Mouse (Mus musculus) gonadal fat pad, adult 2 months (tissue): Measurements from ENCODE around the gene Oprd1. TPM values are rescaled to one million over a fixed set of nuclear protein-coding genes. Genes with fewer than 3 reads are reported as not detected.

Experiments used
- DNase-seq: peaks from one replicate; pipeline ENCODE4 v3.0.0-alpha.2; 2012; ENCODE audit warnings: low read depth
- polyA plus RNA-seq: library from polyadenylated mRNA; depleted of rRNA; stranded (reverse); fragments of >200 nt; gene quantifications from 2 replicates; pipeline ENCODE4 v1.2.3, GENCODE M21; 2012

The Oprd1 gene
- polyA plus RNA-seq, 1 experiment = 0.03 TPM

DNA sequence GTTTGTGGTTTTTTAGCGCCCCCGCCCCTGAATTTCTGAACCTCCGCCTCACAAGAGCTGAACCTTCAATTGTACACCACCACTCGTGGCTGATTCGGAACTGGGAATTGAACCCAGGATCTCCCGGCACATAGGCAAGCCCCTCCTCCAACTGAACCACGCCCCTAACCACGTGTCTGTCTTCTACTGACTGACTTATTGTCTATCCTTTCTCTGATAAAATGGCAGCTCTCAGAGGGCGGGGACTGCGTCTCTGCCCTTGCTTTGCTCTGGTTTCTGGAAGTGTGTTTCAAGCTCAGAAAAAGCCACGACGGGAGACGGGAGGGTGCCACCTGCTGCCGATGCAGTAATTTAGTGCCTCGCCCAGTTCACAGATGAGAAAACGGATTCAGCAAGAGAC, 10.4 kb downstream of the Oprd1 start:
- no peak for DNase-seq

DNA sequence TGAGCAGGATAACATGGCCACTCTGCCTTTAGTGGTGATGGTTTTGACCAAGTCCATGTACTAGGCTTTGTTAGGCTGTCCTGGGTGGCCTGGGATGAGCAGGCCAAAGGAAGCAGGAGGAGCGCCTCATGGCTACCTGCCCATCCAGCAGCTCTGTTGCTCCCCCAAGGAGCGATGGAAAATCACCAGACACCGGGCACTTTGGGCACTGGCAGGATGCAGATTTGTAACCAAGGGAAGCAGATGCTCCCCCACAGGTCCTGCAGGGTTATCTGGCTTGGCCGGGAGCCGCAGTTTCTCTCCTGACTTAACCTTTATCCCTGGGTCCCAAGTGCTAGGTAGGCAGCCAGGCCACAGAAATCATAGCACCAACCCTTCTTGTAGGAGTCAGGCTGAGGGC, 10.9 kb downstream of the Oprd1 start:
- DNase-seq = no peak

DNA sequence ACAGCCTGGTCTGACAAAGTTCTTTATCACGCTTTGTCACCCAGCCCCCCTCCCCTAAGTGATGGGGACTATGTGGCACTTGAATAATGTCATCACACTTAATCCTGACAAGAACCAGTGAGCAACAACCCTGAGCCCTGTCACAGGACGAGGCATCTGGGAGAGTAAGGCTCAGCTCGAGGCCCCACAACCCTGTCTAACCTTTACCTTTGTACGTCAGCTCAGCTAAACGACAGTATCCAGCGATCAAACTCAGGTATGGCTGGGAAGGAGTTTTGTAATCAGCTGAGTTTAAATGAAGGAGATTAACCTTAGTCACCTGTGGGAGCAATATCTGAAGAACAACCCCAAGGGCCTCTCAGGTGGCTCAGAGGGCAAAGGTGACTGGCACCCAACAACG, 12.0 kb downstream of the Oprd1 start:
- DNase-seq = no peak

DNA sequence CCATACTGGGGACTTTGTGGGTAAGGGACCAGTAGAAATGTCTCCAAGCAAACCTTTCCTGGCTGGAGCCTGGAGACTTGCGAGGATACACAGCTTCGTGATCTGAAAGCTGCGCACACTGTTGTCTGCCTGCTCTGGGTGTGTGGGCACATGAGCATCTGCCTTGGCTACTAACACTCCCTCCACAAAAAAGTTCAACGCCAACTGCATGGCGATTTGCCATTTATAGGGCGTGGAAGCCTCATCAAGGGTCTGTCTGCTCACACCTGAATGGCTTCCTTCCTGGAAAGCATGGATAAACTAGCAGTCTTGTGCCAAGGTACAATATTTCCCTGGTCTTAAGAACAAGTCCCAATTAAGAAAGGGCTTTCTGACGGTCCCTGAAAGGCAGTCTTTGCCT, 12.5 kb downstream of the Oprd1 start:
- no peak for DNase-seq

DNA sequence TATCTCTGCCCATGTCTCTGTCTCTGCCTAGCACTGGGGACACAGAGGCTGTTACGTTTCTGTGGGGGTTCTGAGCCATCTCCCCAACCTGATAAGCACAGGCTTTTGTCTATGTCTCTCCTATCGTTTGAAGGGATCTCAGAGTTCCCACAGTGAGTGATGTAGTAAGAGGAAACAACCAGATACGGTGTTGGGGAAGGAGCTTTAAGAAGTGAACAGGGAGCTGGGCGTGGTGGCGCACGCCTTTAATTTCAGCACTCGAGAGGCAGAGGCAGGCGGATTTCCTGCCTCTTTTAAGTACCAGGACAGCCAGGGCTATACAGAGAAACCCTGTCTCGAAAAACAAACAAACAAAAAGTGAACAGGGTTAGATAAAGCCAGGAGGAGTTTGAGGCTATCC, 13.2 kb downstream of the Oprd1 start:
- no peak for DNase-seq

DNA sequence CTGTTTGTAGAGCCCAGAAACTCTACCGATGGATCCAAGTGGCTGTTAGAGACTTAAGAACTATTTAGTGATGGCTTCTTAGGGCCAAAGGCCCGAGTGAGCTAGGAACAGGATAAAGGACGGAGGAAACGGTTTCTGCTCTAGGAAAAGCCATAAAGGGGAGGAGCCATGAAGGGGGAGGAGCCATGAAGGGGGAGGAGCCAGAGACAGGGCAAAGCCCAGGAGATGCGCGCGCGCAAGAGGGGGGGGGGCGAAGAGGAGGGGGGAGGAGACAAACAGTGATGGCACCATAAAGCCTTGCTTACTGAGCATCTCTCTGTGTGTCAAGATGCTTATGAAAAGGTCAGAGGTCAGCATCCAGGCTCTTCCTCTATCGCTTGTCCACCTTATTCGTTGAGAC, 13.6 kb downstream of the Oprd1 start:
- DNase-seq = no peak

DNA sequence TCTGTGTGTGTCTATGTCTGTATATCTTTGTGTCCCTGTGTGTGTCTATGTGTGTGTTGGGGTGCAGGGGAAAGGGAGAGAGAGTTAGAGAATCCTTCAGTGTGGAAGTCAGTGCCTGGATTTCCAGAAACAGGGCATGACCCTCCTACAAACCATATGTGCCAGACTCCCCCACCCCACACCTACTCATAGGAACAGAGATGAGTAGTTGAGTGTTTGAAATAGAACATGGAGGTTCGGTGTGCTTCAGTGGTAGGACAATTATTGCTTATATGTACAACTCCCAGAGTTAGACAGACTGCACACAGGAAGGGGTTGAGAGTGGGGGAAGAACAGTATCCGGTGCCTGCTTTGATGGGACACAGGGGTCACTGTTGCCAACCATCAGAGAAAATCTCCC, 14.2 kb downstream of the Oprd1 start:
- no peak for DNase-seq

DNA sequence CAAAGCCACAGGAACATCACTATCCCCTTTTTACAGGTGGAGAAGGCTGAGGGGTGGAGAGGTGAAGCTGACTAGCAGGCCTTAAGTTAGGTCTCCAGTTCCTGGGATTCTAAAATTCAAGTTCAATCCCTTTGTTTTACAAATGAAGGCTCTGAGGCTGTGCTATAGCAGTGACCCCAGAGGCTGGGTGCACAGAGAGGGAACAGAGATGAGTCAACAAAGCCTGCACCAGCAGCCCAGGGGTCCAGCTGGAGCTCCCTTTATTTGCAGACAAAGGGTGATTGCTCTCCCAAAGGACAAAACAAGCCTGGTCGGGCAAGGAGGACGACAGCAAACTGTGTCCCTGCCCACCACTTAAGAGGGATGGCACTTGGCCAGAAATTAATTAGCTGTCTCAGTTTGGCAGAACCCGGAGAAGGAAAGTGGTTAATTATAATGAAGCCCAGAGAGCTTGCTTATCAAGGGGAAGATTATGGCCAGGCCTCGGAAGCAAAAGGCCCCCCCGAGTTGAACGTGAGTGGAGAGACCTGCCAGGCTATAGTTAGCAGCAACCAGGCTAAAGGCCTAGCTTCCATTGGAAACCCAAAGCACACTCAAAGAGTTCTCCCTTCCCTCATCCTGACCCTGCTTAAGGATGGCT, 15.2 kb downstream of the Oprd1 start:
- no peak for DNase-seq

DNA sequence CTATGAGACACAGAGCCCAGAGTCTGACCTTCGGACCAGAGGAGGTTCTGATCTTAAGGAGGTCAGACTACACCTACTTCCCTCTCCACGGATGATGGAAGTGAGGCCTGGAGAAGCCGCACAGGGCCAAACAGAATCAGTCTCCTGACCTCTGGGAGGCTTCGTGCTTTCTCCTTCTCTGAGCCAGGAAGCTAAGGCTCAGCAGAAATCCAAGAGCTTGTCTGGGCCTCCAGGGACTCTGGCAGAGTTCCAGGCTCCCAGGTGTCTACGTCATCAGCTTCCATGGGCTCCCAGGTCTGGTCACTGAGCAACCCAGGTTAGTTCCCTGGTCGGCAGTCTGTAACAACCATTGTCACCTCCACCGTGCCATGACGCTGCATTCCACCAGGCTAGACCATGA, 17.2 kb downstream of the Oprd1 start:
- DNase-seq = no peak

DNA sequence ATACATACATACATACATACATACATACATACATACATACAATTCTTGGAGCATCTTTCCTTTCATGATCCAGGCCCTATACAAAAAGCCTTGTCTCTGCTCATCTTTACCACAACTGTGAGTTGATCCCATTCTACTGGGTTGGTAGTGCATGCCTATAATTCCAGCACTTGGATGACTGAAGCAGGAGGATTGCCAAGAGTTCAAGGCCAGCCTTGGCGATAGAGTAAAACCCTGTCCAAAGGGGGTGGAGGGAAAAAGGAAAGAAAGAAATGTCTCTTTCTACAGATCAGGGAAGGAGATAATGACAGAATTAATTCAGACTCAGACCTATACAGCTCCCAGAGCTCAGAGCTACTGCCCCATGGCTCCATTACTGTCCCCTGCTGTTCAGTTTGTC, 21.1 kb downstream of the Oprd1 start:
- no peak for DNase-seq

DNA sequence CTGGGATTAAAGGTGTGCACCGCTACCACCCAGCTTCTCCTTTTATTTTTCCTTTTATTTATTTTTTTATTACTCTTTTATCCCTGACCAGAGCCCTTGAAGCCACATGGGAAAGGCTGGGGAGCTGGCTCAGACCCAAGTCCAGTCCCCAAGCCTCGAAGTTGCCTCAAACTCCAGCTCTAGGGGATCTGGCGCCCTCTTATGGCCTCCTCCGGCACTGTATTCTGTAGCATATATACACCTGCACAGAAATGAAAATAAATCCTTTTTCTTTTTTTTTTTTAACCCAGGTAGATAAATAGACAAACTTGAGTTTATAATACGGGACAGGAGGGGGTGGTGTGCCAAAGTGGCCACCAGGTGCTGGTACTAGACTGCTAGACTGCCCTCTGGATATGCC, 22.6 kb downstream of the Oprd1 start:
- no peak for DNase-seq

DNA sequence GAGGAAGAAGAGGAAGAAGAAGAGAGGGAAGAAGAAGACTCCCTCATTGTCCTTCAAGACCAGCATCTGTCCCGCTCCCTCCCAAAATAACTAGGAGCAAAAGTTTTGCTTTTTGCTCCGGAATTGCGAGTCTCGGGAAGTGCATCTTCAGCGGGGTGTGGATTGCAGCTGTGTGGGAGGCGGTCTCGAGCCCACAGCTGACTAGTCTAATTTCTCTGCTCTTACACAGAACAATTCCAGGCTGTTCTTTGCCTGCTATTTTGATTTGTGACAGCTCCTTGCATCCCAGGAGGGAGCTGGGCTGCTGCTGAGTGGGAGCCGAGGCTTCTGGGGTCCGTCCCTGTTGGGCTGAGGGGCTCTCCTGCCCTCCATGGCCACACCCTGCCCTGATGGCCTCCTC, 24.7 kb downstream of the Oprd1 start:
- DNase-seq = no peak

DNA sequence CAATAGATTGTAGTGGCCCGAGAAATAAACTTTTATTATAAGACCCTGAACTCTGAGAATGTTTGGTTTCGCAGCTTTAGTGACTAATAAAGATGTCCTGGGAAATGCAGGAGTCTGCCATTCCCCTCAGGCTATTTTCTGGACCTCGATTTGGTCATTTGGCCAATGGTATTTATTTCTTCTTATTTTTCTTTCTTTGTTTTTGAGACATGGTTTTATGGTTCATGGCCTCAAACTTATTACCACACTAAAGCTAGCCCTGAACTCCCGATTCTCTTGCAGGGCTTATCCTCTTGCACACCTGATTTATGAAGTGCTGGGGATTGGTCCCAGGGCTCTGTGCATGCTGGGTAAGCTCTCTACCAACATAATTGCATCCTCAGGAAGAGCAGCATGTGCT, 28.0 kb downstream of the Oprd1 start:
- DNase-seq = no peak

DNA sequence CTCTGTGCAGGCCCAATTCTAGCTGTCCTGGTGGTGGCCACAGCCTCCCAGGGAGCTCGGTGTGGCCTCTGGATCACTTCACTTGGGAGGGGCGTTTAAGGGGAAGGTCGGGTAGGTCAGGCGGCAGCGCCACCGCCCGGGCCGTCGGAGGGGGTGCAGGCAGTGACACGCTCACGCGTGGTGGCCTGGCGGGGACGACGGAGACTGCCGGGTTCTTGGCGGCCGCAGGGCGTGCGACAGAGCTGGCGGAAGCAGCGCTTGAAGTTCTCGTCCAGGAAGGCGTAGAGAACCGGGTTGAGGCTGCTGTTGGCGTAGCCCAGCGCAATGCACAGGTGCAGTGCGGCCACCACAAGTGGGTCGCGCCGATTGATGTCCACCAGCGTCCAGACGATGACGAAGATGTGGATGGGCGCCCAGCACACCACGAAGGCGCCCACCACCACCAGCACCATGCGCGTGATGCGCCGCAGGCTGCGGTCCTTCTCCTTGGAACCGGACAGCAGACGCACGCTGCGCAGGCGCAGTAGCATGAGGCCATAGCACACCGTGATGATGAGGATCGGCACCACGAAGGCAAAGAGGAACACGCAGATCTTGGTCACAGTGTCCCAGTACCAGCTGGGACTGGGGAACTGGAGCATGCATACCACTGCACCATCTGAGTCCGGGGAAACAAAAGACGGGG, 30.7 kb downstream of the Oprd1 start:
- DNase-seq = no peak

DNA sequence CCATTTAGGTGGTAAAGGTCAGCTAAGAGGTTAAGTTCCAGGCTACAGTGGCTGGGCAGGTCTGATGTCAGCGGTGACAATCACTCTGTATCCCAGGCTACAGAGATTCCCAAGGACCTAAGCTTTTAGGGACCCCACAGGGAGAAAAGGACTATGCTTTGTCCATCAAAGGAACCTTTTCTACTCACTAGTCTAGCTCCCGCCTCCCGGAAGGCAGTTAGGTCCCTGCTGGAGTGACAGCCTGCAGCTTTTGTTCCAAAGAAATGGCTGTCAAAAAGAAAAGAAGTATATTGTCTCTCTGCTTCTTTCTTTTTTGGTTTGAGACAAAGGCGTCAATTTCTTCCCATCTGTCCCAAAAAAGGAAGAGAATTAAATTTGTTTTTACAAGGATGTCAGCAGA, 33.1 kb downstream of the Oprd1 start:
- DNase-seq = no peak

DNA sequence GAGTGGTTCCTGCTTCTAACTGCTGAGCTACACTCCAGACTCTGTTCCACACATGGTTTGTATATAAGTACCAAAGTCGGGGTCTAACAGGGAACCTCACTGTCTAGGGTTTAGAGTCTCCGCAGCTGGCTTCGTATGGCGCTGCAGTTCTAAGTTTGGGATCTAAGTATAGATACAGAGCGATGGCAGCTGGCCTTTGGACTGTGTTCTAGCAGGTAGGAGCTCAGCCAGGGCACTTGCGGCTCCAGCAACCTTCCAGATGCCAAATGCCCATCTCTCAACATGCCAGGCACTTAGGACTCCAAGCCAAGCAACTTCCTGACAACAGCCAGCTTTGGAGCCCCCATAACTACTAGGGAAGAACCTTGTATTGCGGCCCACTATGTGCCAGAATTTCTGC, 36.1 kb downstream of the Oprd1 start:
- DNase-seq = no peak

DNA sequence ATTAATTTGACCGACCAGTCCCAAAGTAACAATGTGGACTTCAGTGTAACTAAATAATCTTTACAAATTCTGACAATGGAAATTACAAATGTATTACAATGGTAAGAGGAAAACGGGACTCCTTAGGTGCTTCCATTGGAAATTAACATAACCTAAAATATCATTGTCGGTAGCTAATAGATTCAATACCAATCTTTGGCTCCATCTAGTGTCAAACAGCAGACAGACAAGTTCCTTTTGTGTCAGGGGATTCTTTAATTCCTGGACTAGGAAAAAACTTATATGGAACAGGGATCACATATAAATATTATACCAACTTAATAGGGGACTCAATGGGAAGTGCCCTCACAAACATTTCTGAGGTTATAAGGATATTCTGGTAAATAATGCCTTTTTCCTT, 43.1 kb downstream of the Oprd1 start:
- DNase-seq = no peak

DNA sequence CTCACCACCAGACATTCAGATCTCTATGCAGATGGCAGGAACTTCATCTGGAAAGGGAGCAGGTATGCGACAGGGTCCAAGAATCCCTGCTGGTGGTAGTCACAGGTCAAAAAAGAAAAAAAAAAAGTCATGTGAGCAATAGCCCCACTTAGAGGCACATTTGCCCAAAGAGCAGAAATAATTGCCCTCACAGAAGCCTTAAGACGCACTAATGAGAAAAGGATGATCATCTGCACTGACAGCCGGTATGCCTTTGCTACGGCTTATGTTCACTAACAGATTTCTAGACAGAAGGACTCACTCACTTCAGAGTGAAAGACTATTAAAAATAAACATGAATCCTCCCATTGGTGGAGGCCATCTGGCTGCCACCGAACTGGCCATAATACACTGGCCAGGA, 44.7 kb downstream of the Oprd1 start:
- no peak for DNase-seq

DNA sequence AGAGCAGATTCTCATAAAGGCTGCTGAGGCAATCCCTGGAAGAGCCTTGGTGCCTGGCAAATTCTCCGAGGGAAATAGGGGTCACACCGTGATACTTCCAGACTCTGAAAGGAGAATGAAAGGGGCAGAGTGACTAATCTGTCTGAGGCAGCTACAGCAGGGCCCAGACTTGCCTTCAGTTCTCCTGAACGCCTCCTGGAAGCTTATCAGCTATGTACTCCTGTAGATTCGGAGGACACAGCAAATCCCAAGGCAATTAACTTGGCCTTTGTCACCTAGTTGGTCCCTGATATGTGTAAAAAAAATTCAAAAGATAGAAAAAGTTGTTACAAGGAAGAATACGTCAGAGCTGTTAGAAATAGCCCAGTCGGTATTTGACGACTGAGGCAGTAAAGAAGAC, 49.2 kb downstream of the Oprd1 start:
- DNase-seq = no peak

DNA sequence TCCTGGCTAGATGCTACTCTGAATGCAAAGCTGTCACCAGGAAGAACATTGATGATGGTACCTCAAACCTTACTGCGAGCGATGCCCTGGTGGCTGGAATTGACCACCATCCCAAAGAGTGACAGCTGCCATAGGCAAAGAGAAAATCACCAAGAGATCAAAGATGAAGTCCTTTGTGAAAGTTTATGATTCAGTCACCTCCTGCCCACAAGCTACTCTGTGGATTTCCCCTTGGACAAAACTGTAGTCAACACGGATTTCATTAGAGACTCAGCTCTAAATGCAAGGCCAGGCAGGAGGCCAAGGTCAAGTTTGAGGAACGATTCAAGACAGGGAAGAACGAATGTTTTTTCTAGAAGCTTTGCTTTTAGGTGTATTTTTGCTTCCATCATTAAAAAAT, 50.4 kb downstream of the Oprd1 start:
- DNase-seq = no peak

DNA sequence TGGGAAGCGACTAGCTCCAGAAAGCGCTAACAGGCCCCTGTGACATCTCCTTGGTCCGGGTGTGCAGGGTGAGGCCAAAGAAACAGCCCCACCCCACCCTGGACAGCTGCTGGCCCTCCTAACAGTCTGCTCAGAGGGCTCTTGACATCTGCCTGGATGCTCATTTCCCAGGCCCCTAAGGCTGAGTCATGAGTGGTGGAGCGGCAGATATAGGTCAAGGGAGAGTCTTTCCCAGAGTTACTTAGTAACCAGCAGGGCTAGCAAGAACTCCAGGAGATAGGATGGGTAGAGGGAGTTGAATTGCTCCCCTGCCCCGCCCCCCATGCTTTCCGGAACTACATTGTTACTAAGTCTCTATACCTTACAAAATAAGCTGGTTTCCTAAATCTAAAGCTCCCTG, 51.1 kb downstream of the Oprd1 start:
- DNase-seq = no peak

DNA sequence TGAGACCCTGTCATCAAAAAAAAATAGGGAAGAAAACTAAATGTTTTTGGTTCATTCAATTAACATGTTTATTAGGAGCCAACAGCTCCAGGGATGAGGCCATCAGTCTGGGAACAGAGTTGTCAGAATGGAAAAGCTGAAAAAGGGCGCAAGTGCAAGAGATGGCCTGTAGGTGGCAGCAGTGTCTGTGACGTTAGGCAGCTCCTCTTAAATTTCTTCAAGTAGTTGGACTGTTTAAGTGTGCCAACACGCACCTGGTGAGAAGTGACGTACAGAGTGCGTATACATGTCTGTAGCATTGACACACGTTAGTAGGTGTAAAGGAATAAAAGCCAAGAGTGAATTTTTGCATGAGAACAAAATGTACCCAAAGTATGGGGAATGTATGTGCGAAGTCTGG, 55.4 kb downstream of the Oprd1 start:
- DNase-seq = no peak

DNA sequence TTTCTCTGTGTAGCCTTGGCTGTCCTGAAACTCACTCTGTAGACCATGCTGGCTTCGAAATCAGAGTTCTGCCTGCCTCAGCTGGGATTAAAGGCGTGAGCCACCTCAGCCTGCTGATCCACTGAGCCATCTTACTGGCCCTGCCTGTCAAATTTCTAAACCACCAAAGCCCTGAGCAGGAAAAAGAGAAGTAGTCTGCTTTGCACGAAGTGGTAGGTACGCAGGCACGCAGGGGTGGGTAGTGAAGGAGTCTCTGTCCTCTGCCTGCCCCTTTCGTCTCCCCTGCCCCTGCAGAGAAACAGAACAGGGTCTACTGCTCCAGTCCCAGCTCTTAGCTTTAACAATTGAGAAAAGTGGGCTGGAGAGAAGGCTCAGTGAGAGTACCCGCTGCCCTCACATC, 59.2 kb downstream of the Oprd1 start:
- no peak for DNase-seq

DNA sequence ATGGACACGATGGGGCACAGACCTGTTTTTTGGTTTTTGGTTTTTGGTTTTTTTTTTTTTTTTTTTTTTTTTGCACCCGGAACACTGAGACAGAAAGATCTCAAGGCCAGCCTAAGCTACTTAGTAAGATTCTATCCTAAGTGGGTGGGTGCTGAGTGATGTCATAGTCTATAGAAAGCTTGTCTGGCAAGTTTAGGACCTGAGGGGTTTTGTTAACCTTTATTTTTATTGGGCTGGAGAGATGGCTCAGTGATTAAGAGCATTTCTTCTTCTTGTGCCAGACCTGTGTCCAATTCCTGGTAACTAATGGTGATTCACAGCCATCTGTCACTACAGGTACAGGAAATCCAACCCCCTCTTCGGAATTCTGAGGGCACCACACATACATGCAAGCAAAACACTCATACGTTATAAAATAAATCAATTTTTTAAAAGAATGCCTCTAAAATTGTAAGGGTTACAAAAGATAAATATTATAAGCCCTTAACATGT, 63.7 kb downstream of the Oprd1 start:
- peak; percentile 84 for DNase-seq
